Mouse (Mus musculus) midbrain, embryonic 12.5 days (tissue): ENCODE data around the gene Akap8. TPM values are rescaled to one million over a fixed set of nuclear protein-coding genes. Genes with fewer than 3 reads are reported as not detected.

Experiments used
- ATAC-seq: fragments of 200-750 bp; cut with Nextera tagmentation; 2 replicates; pipeline ENCODE4 v1.8.0; 2017; ENCODE audit warnings: low read depth, moderate TSS enrichment, moderate library complexity; ENCODE audit not compliant: low FRiP score
- H3K27ac ChIP-seq: fragments of 300-500 bp; sonication (generic); replicated peaks from 2 replicates; pipeline ENCODE4 v1.5.1; 2016; ENCODE audit warnings: mild to moderate bottlenecking
- H3K27me3 ChIP-seq: fragments of 300-500 bp; sonication (generic); 2 replicates; pipeline ENCODE4 v1.6.1; 2016; ENCODE audit warnings: mild to moderate bottlenecking
- H3K36me3 ChIP-seq: fragments of 300-500 bp; sonication (generic); 2 replicates; pipeline ENCODE4 v1.6.1; 2016
- H3K4me1 ChIP-seq: fragments of 300-500 bp; sonication (generic); 2 replicates; pipeline ENCODE4 v1.6.1; 2016
- H3K4me2 ChIP-seq: fragments of 300-500 bp; sonication (generic); replicated peaks from 2 replicates; pipeline ENCODE4 v1.6.1; 2016; ENCODE audit warnings: mild to moderate bottlenecking, moderate library complexity
- H3K4me3 ChIP-seq: fragments of 300-500 bp; sonication (generic); 2 replicates; pipeline ENCODE4 v1.5.1; 2016; ENCODE audit warnings: mild to moderate bottlenecking
- H3K9ac ChIP-seq: fragments of 300-500 bp; sonication (generic); replicated peaks from 2 replicates; pipeline ENCODE4 v1.6.1; 2016; ENCODE audit warnings: mild to moderate bottlenecking, moderate library complexity
- H3K9me3 ChIP-seq: fragments of 300-500 bp; sonication (generic); 2 replicates; pipeline ENCODE4 v1.6.1; 2016; ENCODE audit warnings: mild to moderate bottlenecking
- WGBS: fragments of 180-500 bp; shearing (Covaris S2); methylation state at CpG from one replicate; pipeline ENCODE4 v1.1.7; 2016; 5-methylcytosine and 5-hydroxymethylcytosine counted together
- polyA plus RNA-seq: library from polyadenylated mRNA; unstranded; fragments of >200 nt; fragmentation: Nextera tagmentation; extraction: Ambion mirVana; gene quantifications from 2 replicates; pipeline ENCODE4 v1.2.1, GENCODE M21; 2016

Akap8 gene
- polyA plus RNA-seq, 1 experiment from 2014 or later, result 151 TPM

- H3K4me1 ChIP-seq, result no peaks in the 10 kb centered on the region
- peaks cover 47% of the 10 kb centered on the region for H3K36me3 ChIP-seq
- H3K27me3 ChIP-seq, result no peaks in the 10 kb centered on the region
- H3K9ac ChIP-seq, result no peak overlapping the region
- no peak overlapping the region for H3K4me3 ChIP-seq
- no peak overlapping the region for H3K4me2 ChIP-seq
- no peak for ATAC-seq
- H3K9me3 ChIP-seq, result no peaks in the 10 kb centered on the region
- WGBS, result 90% methylated on average over 1 of the region's 1 CpGs
- no peak overlapping the region for H3K27ac ChIP-seq
Observed at GRCm38 (mm10) chr17:32341102-32341501, 20.1 kb upstream of the Akap8 start.

GRCm38 (mm10) chr17:32340110-32340509 is 19.1 kb upstream of the Akap8 start:
- WGBS, result 94% methylated on average over 1 of the region's 1 CpGs
- Histone ChIP-seq H3K27me3 (no peaks in the 10 kb centered on the region), H3K4me2 (no peak overlapping the region), H3K9ac (no peak overlapping the region), H3K4me3 (no peak overlapping the region), H3K4me1 (no peaks in the 10 kb centered on the region), H3K9me3 (no peaks in the 10 kb centered on the region), H3K27ac (no peak overlapping the region), H3K36me3 (peaks cover 57% of the 10 kb centered on the region)
- no peak for ATAC-seq

GRCm38 (mm10) chr17:32335869-32336268 is 14.8 kb upstream of the Akap8 start:
- no peak for ATAC-seq
- Histone ChIP-seq H3K36me3 (peaks cover 77% of the 10 kb centered on the region), H3K9me3 (no peaks in the 10 kb centered on the region), H3K4me1 (no peaks in the 10 kb centered on the region), H3K27ac (no peak overlapping the region), H3K4me3 (no peak overlapping the region), H3K9ac (no peak overlapping the region), H3K27me3 (no peaks in the 10 kb centered on the region), H3K4me2 (no peak overlapping the region)
- 88% methylated on average over 2 of the region's 2 CpGs for WGBS

GRCm38 (mm10) chr17:32334921-32335320 is 13.9 kb upstream of the Akap8 start:
- H3K4me2 ChIP-seq, result no peak overlapping the region
- WGBS, result 92% methylated on average over 12 of the region's 12 CpGs
- no peak for ATAC-seq
- H3K27me3 ChIP-seq, result no peaks in the 10 kb centered on the region
- no peaks in the 10 kb centered on the region for H3K9me3 ChIP-seq
- H3K4me3 ChIP-seq, result no peak overlapping the region
- no peak overlapping the region for H3K27ac ChIP-seq
- no peaks in the 10 kb centered on the region for H3K4me1 ChIP-seq
- peaks cover 86% of the 10 kb centered on the region for H3K36me3 ChIP-seq
- no peak overlapping the region for H3K9ac ChIP-seq

- Histone ChIP-seq H3K9me3 (no peaks in the 10 kb centered on the region), H3K4me1 (no peaks in the 10 kb centered on the region), H3K4me3 (no peak overlapping the region), H3K27me3 (no peaks in the 10 kb centered on the region), H3K27ac (no peak overlapping the region), H3K9ac (no peak overlapping the region), H3K36me3 (peaks cover 89% of the 10 kb centered on the region), H3K4me2 (no peak overlapping the region)
- 92% methylated on average over 31 of the region's 31 CpGs for WGBS
- ATAC-seq, result no peak
Observed at GRCm38 (mm10) chr17:32333675-32334303, 12.8 kb upstream of the Akap8 start.

GRCm38 (mm10) chr17:32327501-32327900 is 6.5 kb upstream of the Akap8 start:
- no peak overlapping the region for H3K4me3 ChIP-seq
- H3K4me2 ChIP-seq, result no peak overlapping the region
- ATAC-seq, result no peak
- H3K27me3 ChIP-seq, result no peaks in the 10 kb centered on the region
- H3K4me1 ChIP-seq, result 0 out of 2 replicates have a peak, but pooled peaks cover 4% of the 10 kb centered on the region
- H3K36me3 ChIP-seq, result peaks cover 58% of the 10 kb centered on the region
- H3K27ac ChIP-seq, result no peak overlapping the region
- H3K9ac ChIP-seq, result no peak overlapping the region
- H3K9me3 ChIP-seq, result no peaks in the 10 kb centered on the region

- no peak overlapping the region for H3K9ac ChIP-seq
- peaks cover 29% of the 10 kb centered on the region for H3K36me3 ChIP-seq
- 88% methylated on average over 1 of the region's 1 CpGs for WGBS
- H3K4me2 ChIP-seq, result no peak overlapping the region
- no peak for ATAC-seq
- H3K27ac ChIP-seq, result no peak overlapping the region
- H3K27me3 ChIP-seq, result no peaks in the 10 kb centered on the region
- H3K4me3 ChIP-seq, result no peak overlapping the region
- no peaks in the 10 kb centered on the region for H3K9me3 ChIP-seq
- peaks cover 24% of the 10 kb centered on the region for H3K4me1 ChIP-seq
Observed at GRCm38 (mm10) chr17:32322809-32323208, 1.8 kb upstream of the Akap8 start.

- no peak for ATAC-seq
- H3K4me2 ChIP-seq, result peak overlapping the region; percentile 80
- peak overlapping the region; percentile 81 for H3K4me3 ChIP-seq
- WGBS, result 25% methylated on average over 6 of the region's 6 CpGs
- peaks cover 34% of the 10 kb centered on the region for H3K36me3 ChIP-seq
- H3K4me1 ChIP-seq, result peaks cover 27% of the 10 kb centered on the region
- H3K9me3 ChIP-seq, result no peaks in the 10 kb centered on the region
- H3K9ac ChIP-seq, result peak overlapping the region; percentile 85
- no peaks in the 10 kb centered on the region for H3K27me3 ChIP-seq
- H3K27ac ChIP-seq, result peak overlapping the region; percentile 96
Observed at GRCm38 (mm10) chr17:32321836-32322235, 798 bp upstream of the Akap8 start.

- peak; percentile 69; the same call in 1 of the 2 replicates for ATAC-seq
- H3K27me3 ChIP-seq, result no peaks in the 10 kb centered on the region
- H3K9ac ChIP-seq, result peak overlapping the region; percentile 85
- peak overlapping the region; percentile 80 for H3K4me2 ChIP-seq
- H3K4me3 ChIP-seq, result peak overlapping the region; percentile 81
- under 1% methylated on average over 21 of the region's 23 CpGs for WGBS
- H3K36me3 ChIP-seq, result peaks cover 35% of the 10 kb centered on the region
- peak overlapping the region; percentile 96 for H3K27ac ChIP-seq
- H3K9me3 ChIP-seq, result no peaks in the 10 kb centered on the region
- H3K4me1 ChIP-seq, result peaks cover 27% of the 10 kb centered on the region
Observed at GRCm38 (mm10) chr17:32321390-32321734, 324 bp upstream of the Akap8 start.

- peak overlapping the region; percentile 81 for H3K4me3 ChIP-seq
- H3K27ac ChIP-seq, result peak overlapping the region; percentile 96
- H3K4me2 ChIP-seq, result peak overlapping the region; percentile 80
- H3K9me3 ChIP-seq, result no peaks in the 10 kb centered on the region
- H3K9ac ChIP-seq, result peak overlapping the region; percentile 84
- peaks cover 42% of the 10 kb centered on the region for H3K36me3 ChIP-seq
- peaks cover 27% of the 10 kb centered on the region for H3K4me1 ChIP-seq
- no peak for ATAC-seq
- WGBS, result 0% methylated on average over 7 of the region's 7 CpGs
- H3K27me3 ChIP-seq, result no peaks in the 10 kb centered on the region
Observed at GRCm38 (mm10) chr17:32319950-32320349, 1.1 kb downstream of the Akap8 start.

- 89% methylated on average over 3 of the region's 3 CpGs for WGBS
- no peaks in the 10 kb centered on the region for H3K9me3 ChIP-seq
- no peak overlapping the region for H3K4me2 ChIP-seq
- no peak overlapping the region for H3K27ac ChIP-seq
- no peak overlapping the region for H3K9ac ChIP-seq
- peaks cover 25% of the 10 kb centered on the region for H3K4me1 ChIP-seq
- no peak overlapping the region for H3K4me3 ChIP-seq
- peaks cover 59% of the 10 kb centered on the region for H3K36me3 ChIP-seq
- no peak for ATAC-seq
- H3K27me3 ChIP-seq, result no peaks in the 10 kb centered on the region
Observed at GRCm38 (mm10) chr17:32317708-32318107, 3.3 kb downstream of the Akap8 start.

GRCm38 (mm10) chr17:32317032-32317431 is 4.0 kb downstream of the Akap8 start:
- H3K4me1 ChIP-seq, result peaks cover 19% of the 10 kb centered on the region
- no peak overlapping the region for H3K9ac ChIP-seq
- no peak for ATAC-seq
- no peak overlapping the region for H3K4me3 ChIP-seq
- H3K27me3 ChIP-seq, result no peaks in the 10 kb centered on the region
- no peak overlapping the region for H3K4me2 ChIP-seq
- WGBS, result 95% methylated on average over 8 of the region's 8 CpGs
- H3K27ac ChIP-seq, result no peak overlapping the region
- H3K9me3 ChIP-seq, result no peaks in the 10 kb centered on the region
- peaks cover 65% of the 10 kb centered on the region for H3K36me3 ChIP-seq

GRCm38 (mm10) chr17:32315560-32315959 is 5.5 kb downstream of the Akap8 start:
- H3K36me3 ChIP-seq, result peaks cover 80% of the 10 kb centered on the region
- 93% methylated on average over 5 of the region's 5 CpGs for WGBS

More at GRCm38 (mm10) chr17:32315560-32315959, 5.5 kb downstream of the Akap8 start:
- Histone ChIP-seq H3K9me3 (no peaks in the 10 kb centered on the region), H3K27ac (no peak overlapping the region), H3K9ac (no peak overlapping the region), H3K4me2 (no peak overlapping the region), H3K4me3 (no peak overlapping the region), H3K4me1 (peaks cover 16% of the 10 kb centered on the region), H3K27me3 (no peaks in the 10 kb centered on the region)
- no peak for ATAC-seq
